Mouse (Mus musculus): ENCODE data around the gene Zfp37.

- TF ChIP-seq CTCF (conservative IDR thresholded peaks at IDR 0.05; ENCODE audit: insufficient read depth, insufficient read length, low read depth, low read length), result no peak
- TF ChIP-seq POLR2A (IDR thresholded peaks at IDR 0.05; ENCODE audit: low read depth, low read length), result no peak
These were observed 56.4 kb downstream of the Zfp37 start for GRCm38 (mm10) chr4:62174471-62174870.
